Mouse (Mus musculus) skeletal muscle tissue, postnatal 0 days (tissue): ENCODE results near the gene Vsig2. TPM values are rescaled to one million over a fixed set of nuclear protein-coding genes. Genes with fewer than 3 reads are reported as not detected.

Source experiments
- polyA plus RNA-seq: library from polyadenylated mRNA; unstranded; fragments of >200 nt; fragmentation: Nextera tagmentation; extraction: Ambion mirVana; gene quantifications from 2 replicates; pipeline ENCODE4 v1.2.1, GENCODE M21; 2015

The Vsig2 gene
- 1.3 and 2.1 TPM in 2 replicates for polyA plus RNA-seq

DNA sequence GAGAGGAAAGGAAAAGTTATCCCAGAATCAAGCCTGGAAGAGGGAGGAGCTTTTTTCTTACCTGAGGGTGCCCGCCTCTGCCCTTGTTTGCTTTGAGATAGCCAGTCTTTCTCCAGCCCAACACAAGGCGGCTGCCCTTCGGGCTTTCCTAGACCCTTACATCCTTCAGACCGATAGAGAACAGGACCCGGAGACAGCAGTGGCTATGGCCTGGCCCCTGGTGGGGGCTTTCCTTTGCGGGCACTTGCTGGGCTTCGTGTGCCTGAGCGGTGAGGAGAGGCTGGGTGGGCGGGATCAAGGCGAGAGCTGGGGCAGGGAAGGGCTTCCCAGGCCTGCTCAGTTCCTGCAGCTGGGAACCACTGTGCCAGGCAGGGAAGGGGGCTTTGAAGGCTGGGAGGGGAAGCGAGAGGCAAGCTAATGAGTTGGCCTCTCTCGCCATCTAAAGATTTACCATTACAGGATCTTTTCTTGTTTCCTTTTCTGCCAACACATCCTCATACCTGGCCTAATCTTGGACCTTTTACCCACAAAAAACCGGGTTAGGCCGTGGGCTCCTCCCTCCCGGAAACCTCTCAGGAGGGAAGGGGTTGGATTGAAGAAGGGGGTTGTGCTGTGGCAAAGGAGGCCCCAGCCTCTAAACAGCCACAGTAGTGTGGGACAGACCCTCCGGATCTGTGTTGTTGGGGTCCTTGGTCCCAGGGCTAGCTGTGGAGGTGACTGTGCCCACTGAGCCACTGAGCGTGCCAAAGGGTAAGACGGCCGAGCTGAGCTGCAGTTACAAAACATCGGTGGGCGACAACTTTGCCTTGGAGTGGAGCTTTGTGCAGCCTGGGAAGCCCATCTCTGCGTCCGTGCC lies at the start of gene Vsig2:
Gene Vsig2 (plus strand): TSS at position 86 of the 856 bp plus-strand sequence.

DNA sequence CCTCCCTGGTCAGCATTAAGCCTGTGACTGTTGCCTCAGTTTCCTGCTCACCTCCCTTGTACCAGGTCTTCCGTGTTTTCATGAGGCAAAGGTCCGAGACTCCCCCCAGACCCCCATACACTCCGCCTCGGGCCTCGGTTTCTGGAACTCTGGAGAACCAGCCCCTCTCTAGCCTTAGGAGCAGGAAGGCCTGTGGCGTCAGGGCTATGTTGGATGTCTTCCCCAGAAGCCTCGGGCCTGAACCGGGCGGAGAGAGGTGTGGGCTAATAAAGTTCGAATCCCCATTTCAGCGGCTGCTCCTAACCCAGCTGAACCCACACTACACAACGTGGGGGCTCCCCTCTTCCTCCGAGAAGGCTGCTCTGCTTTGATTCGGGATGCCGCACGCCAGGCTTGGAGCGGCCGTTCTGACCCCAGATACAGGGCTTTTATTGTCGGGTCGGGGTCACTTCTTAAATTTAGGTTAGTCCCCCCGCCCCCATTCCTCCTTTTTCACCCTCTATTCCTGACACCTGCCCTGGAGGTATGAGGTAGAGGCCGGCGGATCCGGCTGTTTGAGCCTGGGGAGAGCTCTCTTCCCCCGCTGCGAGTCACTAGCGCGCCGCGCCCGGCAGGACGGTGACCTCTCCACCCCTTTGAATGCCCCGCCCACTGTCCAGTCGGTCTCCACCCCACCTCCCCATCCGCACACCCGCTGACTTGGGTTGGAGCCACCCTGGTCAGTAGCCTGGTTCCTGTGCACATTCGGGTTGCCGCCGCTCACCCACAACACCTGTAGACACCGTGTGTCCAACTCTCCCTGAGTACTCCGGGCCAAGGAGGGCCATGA lies 11.4 kb upstream of the Vsig2 start, which contains the start of gene Esam:
Gene Esam (plus strand): TSS at position 683 of the 829 bp plus-strand sequence.

DNA sequence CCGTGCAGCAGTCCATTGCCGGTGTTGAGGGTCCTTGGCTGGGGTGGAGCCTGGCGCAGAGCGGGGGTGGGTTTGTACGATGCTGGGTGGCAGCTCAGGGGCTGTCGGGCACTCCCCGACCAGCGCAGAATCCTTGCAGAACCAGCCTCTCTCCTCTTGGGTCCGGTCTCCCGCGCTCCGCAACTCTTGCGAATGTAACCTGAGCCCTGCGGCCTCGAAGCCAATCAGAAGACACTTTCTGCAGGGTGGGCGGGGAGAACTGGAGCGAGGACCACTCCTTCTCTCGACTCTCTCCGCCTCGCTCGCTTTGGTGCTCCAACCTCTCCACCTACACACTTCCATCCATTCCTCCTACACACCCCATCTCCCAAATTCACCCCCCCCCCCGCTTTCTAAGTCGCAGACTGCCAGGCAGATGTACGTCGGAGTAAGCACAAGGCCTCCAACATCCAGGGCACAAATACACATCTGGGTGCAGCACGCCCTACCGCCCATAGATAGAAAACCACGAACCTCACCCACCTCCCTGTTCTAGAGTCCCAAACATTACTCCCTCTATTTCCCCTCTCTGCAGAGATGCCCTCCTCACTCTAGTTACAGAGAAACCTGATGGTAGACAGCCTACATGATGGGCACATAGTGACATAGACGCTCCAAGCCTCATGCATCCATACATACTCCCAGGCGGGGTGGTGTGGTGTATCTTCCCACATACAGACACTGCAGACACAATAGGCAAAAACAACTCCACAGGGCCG lies 13.7 kb downstream of the Vsig2 start, which contains the start of gene Nrgn:
Gene Nrgn (minus strand): TSS at position 369 of the 758 bp plus-strand sequence.

DNA sequence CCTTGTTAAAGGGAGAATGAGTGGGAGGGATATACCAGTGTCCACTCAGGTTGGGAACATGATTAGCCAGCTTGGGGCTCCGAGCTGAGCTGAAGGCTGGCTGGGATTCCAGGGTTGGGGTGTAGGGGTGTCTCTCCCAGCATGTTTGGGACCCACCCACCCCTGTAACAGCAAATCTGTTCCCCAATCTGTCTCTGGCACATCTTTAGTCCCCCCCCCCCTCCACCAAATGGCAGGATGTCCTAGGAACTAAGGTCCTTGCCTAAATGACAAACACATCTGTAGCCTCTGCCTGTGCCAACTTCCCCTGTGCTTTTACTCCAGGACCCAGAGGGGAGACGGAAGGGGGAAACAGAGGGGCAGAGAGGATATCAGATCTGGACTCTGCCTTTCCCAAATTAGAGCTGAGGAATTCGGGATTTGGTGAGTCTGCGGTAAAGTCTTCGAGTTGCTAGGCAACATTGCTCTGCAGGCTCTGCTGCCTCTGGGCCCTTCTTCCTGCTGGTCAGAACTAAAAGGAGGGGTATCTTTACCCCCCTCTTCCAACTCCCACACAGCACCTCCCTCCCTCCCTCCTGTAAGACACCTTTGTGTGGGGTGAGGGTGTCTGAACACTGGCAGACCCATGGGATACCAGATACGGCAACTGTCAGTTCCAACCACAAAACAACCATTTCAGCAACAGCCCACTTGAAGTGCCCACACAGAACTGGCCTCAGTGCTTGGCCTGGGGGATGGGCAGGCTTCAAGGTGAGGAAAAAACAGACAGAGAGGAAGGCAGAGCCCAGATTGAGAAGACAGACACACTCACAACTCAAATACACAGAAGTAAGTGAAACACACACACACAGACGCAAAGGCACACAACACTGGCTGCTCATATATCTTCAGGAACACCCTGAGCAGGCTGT lies 16.0 kb downstream of the Vsig2 start, which contains the start of gene Siae:
Gene Siae (plus strand): TSS at position 861 of the 911 bp plus-strand sequence.

Other genes starting within 250 kb of the Vsig2 start
- gene Ccdc15, start 190.8 kb upstream of the Vsig2 start, polyA plus RNA-seq = 2.3 and 2.4 TPM in 2 replicates
- 0.09 and 0.10 TPM in 2 replicates for gene Hepacam, start 171.9 kb upstream of the Vsig2 start, polyA plus RNA-seq
- 14.9 and 16.8 TPM in 2 replicates for gene Robo4, start 137.4 kb upstream of the Vsig2 start, polyA plus RNA-seq
- gene Robo3, start 106.0 kb upstream of the Vsig2 start, polyA plus RNA-seq = not detected in 2 replicates
- gene Msantd2, start 49.9 kb upstream of the Vsig2 start, polyA plus RNA-seq = 6.5 and 7.9 TPM in 2 replicates
- gene Esam, start 11.2 kb upstream of the Vsig2 start, polyA plus RNA-seq = 51.3 and 58.9 TPM in 2 replicates
- 1.1 and 1.5 TPM in 2 replicates for gene Nrgn, start 13.6 kb downstream of the Vsig2 start, polyA plus RNA-seq
- gene Siae, start 16.4 kb downstream of the Vsig2 start, polyA plus RNA-seq = 4.0 and 5.3 TPM in 2 replicates
- 7.2 and 7.3 TPM in 2 replicates for gene Spa17, start 74.5 kb downstream of the Vsig2 start, polyA plus RNA-seq
- 89.1 and 99.7 TPM in 2 replicates for gene Tbrg1, start 118.1 kb downstream of the Vsig2 start, polyA plus RNA-seq
- 0.58 TPM in 1 of 2 replicates, not detected in the other for gene Panx3, start 130.0 kb downstream of the Vsig2 start, polyA plus RNA-seq
- gene Olfr160, start 177.0 kb downstream of the Vsig2 start, polyA plus RNA-seq = not detected in 2 replicates
- not detected in 2 replicates for gene Olfr874, start 205.9 kb downstream of the Vsig2 start, polyA plus RNA-seq
- gene Olfr875, start 232.6 kb downstream of the Vsig2 start, polyA plus RNA-seq = not detected in 2 replicates